Mouse (Mus musculus): ENCODE measurements around the gene Pdlim4. TPM values are rescaled to one million over a fixed set of nuclear protein-coding genes. Genes with fewer than 3 reads are reported as not detected.
"Not testable (repeated sequence)": the region's sequence is repeated elsewhere in the genome, so short reads cannot be mapped to it uniquely, and the experiment has no call there.

Gene Pdlim4
- polyA plus RNA-seq, 1 experiment = 26.0 TPM

DNA sequence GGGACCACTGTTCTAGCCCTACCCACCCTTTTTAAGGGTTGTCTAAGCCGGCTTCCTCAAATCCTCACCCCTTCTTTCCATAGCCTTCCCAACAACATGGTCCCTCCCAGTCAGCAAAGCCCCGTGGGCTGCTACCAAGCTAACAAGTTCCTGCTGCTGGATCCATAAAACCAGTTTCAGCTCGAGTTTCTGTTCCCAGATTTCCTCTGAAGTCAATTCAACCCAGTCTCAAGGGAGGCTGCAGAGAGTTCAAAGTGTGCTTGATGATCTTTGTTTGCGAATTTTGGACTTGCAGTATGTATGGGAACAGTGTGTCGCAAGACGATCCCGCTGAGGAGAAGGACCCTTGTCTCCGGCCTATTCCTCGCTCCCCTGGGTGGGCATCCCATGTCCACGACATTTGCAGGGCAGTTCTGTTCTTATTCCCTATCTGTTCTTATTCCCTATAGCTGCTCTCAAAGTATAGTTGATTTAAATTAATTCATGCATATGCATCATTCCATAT is 60.3 kb downstream of the Pdlim4 start:
- no peak for TF ChIP-seq CTCF (IDR thresholded peaks at IDR 0.05; ENCODE audit: borderline replicate concordance, extremely low read depth, insufficient read depth, insufficient read length)
- no peak for TF ChIP-seq POLR2A (IDR thresholded peaks at IDR 0.05; ENCODE audit: borderline replicate concordance, extremely low read depth, insufficient read depth, insufficient read length, poor library complexity, severe bottlenecking)
- DNase-seq (ENCODE audit: low read depth) = no peak

DNA sequence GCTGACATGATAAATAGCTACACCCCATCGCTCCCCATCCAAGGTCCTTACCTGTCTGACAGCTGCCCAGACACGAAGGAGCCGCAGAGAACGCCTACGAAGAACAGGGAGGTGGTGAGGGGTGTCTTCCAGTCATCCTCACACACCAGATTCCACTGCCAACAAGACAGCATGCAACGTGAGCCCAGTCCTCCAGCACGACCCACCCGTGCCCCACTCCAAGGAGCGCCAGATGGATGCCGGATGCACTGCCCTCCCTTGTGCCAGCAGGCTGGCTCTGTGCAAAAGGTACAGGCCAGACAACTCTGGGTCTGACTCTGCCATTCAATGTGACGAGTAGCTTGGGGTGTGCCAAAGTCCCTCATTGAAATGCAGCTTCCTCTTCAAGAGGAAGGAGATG is 61.1 kb downstream of the Pdlim4 start:
- TF ChIP-seq CTCF (IDR thresholded peaks at IDR 0.05; ENCODE audit: borderline replicate concordance, extremely low read depth, insufficient read depth, insufficient read length) (no peak), POLR2A (IDR thresholded peaks at IDR 0.05; ENCODE audit: borderline replicate concordance, extremely low read depth, insufficient read depth, insufficient read length, poor library complexity, severe bottlenecking) (no peak)
- DNase-seq (ENCODE audit: low read depth) = peak; percentile 7

DNA sequence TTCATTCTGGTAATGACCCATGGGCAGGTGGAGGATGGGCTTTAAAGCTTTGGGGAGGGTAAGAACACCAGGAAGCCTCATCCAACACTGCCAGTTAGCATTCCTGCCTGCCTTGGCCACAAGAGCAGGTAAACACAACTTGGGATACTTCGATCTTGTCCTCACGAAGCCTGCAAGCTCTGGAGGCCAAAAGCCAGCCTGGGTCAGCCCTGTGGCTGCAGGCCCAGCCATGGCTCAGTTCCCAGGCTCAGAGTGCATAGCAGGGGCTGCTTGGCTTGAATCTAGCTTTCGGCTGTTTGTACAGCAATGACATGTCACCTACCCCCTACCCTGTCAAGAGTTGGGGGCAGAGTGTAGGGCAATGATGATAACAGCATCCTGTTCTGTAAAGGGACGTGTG is 61.9 kb downstream of the Pdlim4 start:
- DNase-seq (ENCODE audit: low read depth) = no peak
- no peak for TF ChIP-seq POLR2A (IDR thresholded peaks at IDR 0.05; ENCODE audit: borderline replicate concordance, extremely low read depth, insufficient read depth, insufficient read length, poor library complexity, severe bottlenecking)
- TF ChIP-seq CTCF (IDR thresholded peaks at IDR 0.05; ENCODE audit: borderline replicate concordance, extremely low read depth, insufficient read depth, insufficient read length) = no peak

GRCm38 (mm10) chr11:54006362-54006761 is 62.5 kb downstream of the Pdlim4 start:
- not testable (repeated sequence) for DNase-seq (ENCODE audit: low read depth)

Other genes with a start within 250 kb of the Pdlim4 start
- gene Gm12216, start 209.8 kb downstream of the Pdlim4 start, polyA plus RNA-seq (2012; rRNA removed) = 0.11 and 0.15 TPM in 2 replicates
- 12.7 and 14.9 TPM in 2 replicates for gene Slc22a5, start 177.4 kb downstream of the Pdlim4 start, polyA plus RNA-seq (2012; rRNA removed)
- gene Slc22a21, start 88.7 kb downstream of the Pdlim4 start, polyA plus RNA-seq (2012; rRNA removed) = 2.3 and 3.7 TPM in 2 replicates
- 1.8 and 2.2 TPM in 2 replicates for gene Slc22a4, start 40.9 kb downstream of the Pdlim4 start, polyA plus RNA-seq (2012; rRNA removed)
- gene P4ha2, start 31.1 kb upstream of the Pdlim4 start, polyA plus RNA-seq (2012; rRNA removed) = 14.0 and 15.0 TPM in 2 replicates
- gene Csf2, start 180.7 kb upstream of the Pdlim4 start, polyA plus RNA-seq (2012; rRNA removed) = not detected in 2 replicates
- gene Il3, start 198.3 kb upstream of the Pdlim4 start, polyA plus RNA-seq (2012; rRNA removed) = not detected in 2 replicates
- 46.4 and 50.9 TPM in 2 replicates for gene Acsl6, start 234.8 kb upstream of the Pdlim4 start, polyA plus RNA-seq (2012; rRNA removed)

Measured in brain, embryonic 14.5 days (tissue).